Mouse (Mus musculus) liver, postnatal 0 days (tissue): ENCODE results near the gene Sphk1. TPM values are rescaled to one million over a fixed set of nuclear protein-coding genes. Genes with fewer than 3 reads are reported as not detected.

Experiments used
- ATAC-seq: fragments of 200-750 bp; cut with Nextera tagmentation; 2 replicates; pipeline ENCODE4 v1.8.0; 2017; ENCODE audit warnings: mild to moderate bottlenecking, moderate library complexity
- DNase-seq: peaks from one replicate; pipeline ENCODE4 v3.0.0-alpha.2; 2016
- H3K27ac ChIP-seq: fragments of 300-500 bp; sonication (generic); 2 replicates; pipeline ENCODE4 v1.5.1; 2014; ENCODE audit warnings: antibody characterized with exemption, moderate library complexity, mild to moderate bottlenecking, low read depth
- H3K27me3 ChIP-seq: fragments of 300-500 bp; sonication (generic); 2 replicates; pipeline ENCODE4 v1.6.1; 2014; ENCODE audit warnings: low read length, control low read depth, mixed read lengths; ENCODE audit not compliant: insufficient read depth
- H3K36me3 ChIP-seq: fragments of 300-500 bp; sonication (generic); replicated peaks from 2 replicates; pipeline ENCODE4 v1.6.1; 2014; ENCODE audit warnings: mild to moderate bottlenecking, control low read depth, low read length, moderate library complexity, mixed read lengths; ENCODE audit not compliant: insufficient read depth
- H3K4me1 ChIP-seq: fragments of 300-500 bp; sonication (generic); 2 replicates; pipeline ENCODE4 v1.6.1; 2014; ENCODE audit warnings: antibody characterized with exemption, mild to moderate bottlenecking, control low read depth; ENCODE audit not compliant: insufficient read depth
- H3K4me2 ChIP-seq: fragments of 300-500 bp; sonication (generic); 2 replicates; pipeline ENCODE4 v1.6.1; 2014; ENCODE audit warnings: low read depth, mild to moderate bottlenecking, low read length, moderate library complexity, mixed read lengths
- H3K4me3 ChIP-seq: fragments of 300-500 bp; sonication (generic); 2 replicates; pipeline ENCODE4 v1.5.1; 2014; ENCODE audit warnings: low read depth, low read length
- H3K9ac ChIP-seq: fragments of 300-500 bp; sonication (generic); replicated peaks from 2 replicates; pipeline ENCODE4 v1.6.1; 2014; ENCODE audit warnings: mild to moderate bottlenecking, moderate library complexity
- H3K9me3 ChIP-seq: fragments of 300-500 bp; sonication (generic); 2 replicates; pipeline ENCODE4 v1.6.1; 2016; ENCODE audit warnings: mild to moderate bottlenecking, control low read depth, low read length, mixed read lengths
- CTCF ChIP-seq: sonication (generic); IDR thresholded peaks from 2 replicates; pipeline ENCODE4 v1.5.1; 2016; ENCODE audit warnings: antibody characterized with exemption, low read depth
- EP300 ChIP-seq: IDR thresholded peaks from 2 replicates; pipeline ENCODE4 v1.6.1; 2016; ENCODE audit warnings: antibody characterized with exemption, low read depth, mild to moderate bottlenecking
- WGBS: fragments of 180-500 bp; shearing (Covaris S2); extraction: QIAGEN DNeasy Blood & Tissue Kit; methylation state at CpG from one replicate; pipeline ENCODE4 v1.1.7; 2014; ENCODE audit not compliant: insufficient replicate concordance; 5-methylcytosine and 5-hydroxymethylcytosine counted together
- polyA plus RNA-seq: library from polyadenylated mRNA; unstranded; fragments of >200 nt; fragmentation: Nextera tagmentation; extraction: Ambion mirVana; gene quantifications from 2 replicates; pipeline ENCODE4 v1.2.1, GENCODE M21; 2015

Sphk1 gene
- polyA plus RNA-seq, 1 experiment from 2014 or later, result 17.4 TPM

GRCm38 (mm10) chr11:116571767-116572679 lies 41.3 kb downstream of the Sphk1 start:
- Histone ChIP-seq H3K27me3 (no peaks in the 10 kb centered on the region), H3K36me3 (0 out of 2 replicates have a peak, but pooled peaks cover 6% of the 10 kb centered on the region), H3K4me1 (peaks cover 50% of the 10 kb centered on the region), H3K4me2 (peak overlapping the region; percentile 71), H3K4me3 (peak overlapping the region; percentile 27), H3K9ac (peak overlapping the region; percentile 69), H3K9me3 (no peaks in the 10 kb centered on the region), H3K27ac (peak overlapping the region; percentile 93)
- DNase-seq (peak; percentile 80), ATAC-seq (peak; percentile 73)
- WGBS, result 41% methylated on average over 19 of the region's 19 CpGs
- TF ChIP-seq EP300, result peak; percentile 90
- no peak for TF ChIP-seq CTCF

GRCm38 (mm10) chr11:116572756-116573543 lies 42.2 kb downstream of the Sphk1 start:
- peak; percentile 83 for ATAC-seq
- peak overlapping the region; percentile 93 for H3K27ac ChIP-seq
- H3K27me3 ChIP-seq, result no peaks in the 10 kb centered on the region
- 0 out of 2 replicates have a peak, but pooled peaks cover 6% of the 10 kb centered on the region for H3K36me3 ChIP-seq
- peak overlapping the region; percentile 27 for H3K4me3 ChIP-seq
- peak overlapping the region; percentile 71 for H3K4me2 ChIP-seq
- peak overlapping the region; percentile 69 for H3K9ac ChIP-seq
- TF ChIP-seq EP300, result peak; percentile 94
- no peak for TF ChIP-seq CTCF
- DNase-seq, result peak; percentile 52
- 34% methylated on average over 12 of the region's 12 CpGs for WGBS
- no peaks in the 10 kb centered on the region for H3K9me3 ChIP-seq
- H3K4me1 ChIP-seq, result peaks cover 50% of the 10 kb centered on the region

GRCm38 (mm10) chr11:116574486-116574885 lies 43.8 kb downstream of the Sphk1 start:
- Histone ChIP-seq H3K27ac (peak overlapping the region; percentile 93; the same call in 1 of the 2 replicates), H3K27me3 (no peaks in the 10 kb centered on the region), H3K9ac (peak overlapping the region; percentile 35), H3K9me3 (no peaks in the 10 kb centered on the region), H3K4me3 (no peak overlapping the region), H3K4me2 (peak overlapping the region; percentile 71), H3K36me3 (peaks cover 15% of the 10 kb centered on the region; the same call in 1 of the 2 replicates), H3K4me1 (peaks cover 55% of the 10 kb centered on the region)
- 83% methylated on average over 6 of the region's 6 CpGs for WGBS
- DNase-seq (no peak), ATAC-seq (no peak)
- no peak for TF ChIP-seq EP300
- TF ChIP-seq CTCF, result no peak

- Histone ChIP-seq H3K9me3 (no peaks in the 10 kb centered on the region), H3K9ac (peak overlapping the region; percentile 35; the same call in 1 of the 2 replicates), H3K27ac (peak overlapping the region; percentile 93; the same call in 1 of the 2 replicates), H3K36me3 (peaks cover 15% of the 10 kb centered on the region; the same call in 1 of the 2 replicates), H3K4me2 (peak overlapping the region; percentile 71), H3K4me1 (peaks cover 54% of the 10 kb centered on the region), H3K4me3 (no peak overlapping the region), H3K27me3 (no peaks in the 10 kb centered on the region)
- 72% methylated on average over 6 of the region's 6 CpGs for WGBS
- ATAC-seq, result no peak
- TF ChIP-seq EP300, result no peak
- TF ChIP-seq CTCF, result no peak
- no peak for DNase-seq
Measured at GRCm38 (mm10) chr11:116574982-116575381, 44.3 kb downstream of the Sphk1 start.

GRCm38 (mm10) chr11:116575396-116575795 lies 44.7 kb downstream of the Sphk1 start:
- peak overlapping the region; percentile 71 for H3K4me2 ChIP-seq
- H3K9me3 ChIP-seq, result no peaks in the 10 kb centered on the region
- no peaks in the 10 kb centered on the region for H3K27me3 ChIP-seq
- ATAC-seq (no peak), DNase-seq (no peak)
- H3K4me1 ChIP-seq, result peaks cover 57% of the 10 kb centered on the region
- peaks cover 15% of the 10 kb centered on the region; the same call in 1 of the 2 replicates for H3K36me3 ChIP-seq
- 87% methylated on average over 2 of the region's 2 CpGs for WGBS
- TF ChIP-seq EP300 (no peak), CTCF (no peak)
- no peak overlapping the region; the same call in 1 of the 2 replicates for H3K9ac ChIP-seq
- no peak overlapping the region for H3K27ac ChIP-seq
- H3K4me3 ChIP-seq, result no peak overlapping the region
